Mouse (Mus musculus): ENCODE measurements at regions not wholly inside any gene's neighbourhood (a gene's known extent, or its start where the extent isn't known, plus 50 kb on each side); places are given as distances from the start of the nearest gene placed in this dataset.

GRCm38 (mm10) chr15:5660819-5661218, 416.8 kb upstream of the Ptger4 start:
- TF ChIP-seq POLR2A (IDR thresholded peaks at IDR 0.05; ENCODE audit: extremely low read depth, insufficient read depth, low read length) (no peak), CTCF (IDR thresholded peaks at IDR 0.05; ENCODE audit: low read depth, low read length) (no peak)
